Mouse (Mus musculus): ENCODE measurements at regions not wholly inside any gene's neighbourhood (a gene's known extent, or its start where the extent isn't known, plus 50 kb on each side); places are given as distances from the start of the nearest gene placed in this dataset.

GRCm38 (mm10) chr1:36010151-36010550, 58.0 kb upstream of the Hs6st1 start:
- no peak for DNase-seq (ENCODE audit: low spot score in 2 of 2)

DNA sequence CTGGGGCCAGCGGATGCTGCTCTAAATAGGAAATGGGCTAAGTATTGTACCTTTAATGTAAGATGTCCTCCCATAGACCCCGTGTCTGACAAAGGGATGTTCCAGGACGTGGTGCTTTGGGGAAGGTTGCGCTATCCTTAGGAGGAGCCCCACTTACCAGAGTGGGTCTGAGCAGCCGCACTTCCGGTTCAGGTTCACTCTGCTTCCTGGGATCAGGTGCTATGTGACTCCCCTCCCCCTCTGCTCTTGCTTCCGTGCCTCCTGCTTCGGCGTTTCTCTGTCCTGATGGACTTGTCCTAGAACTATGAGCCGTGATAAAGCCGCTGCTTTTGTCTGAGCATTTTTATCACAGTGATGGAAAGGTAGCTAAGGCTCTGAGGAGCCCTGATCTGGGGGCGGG, 57.4 kb upstream of the Hs6st1 start:
- DNase-seq (ENCODE audit: low spot score in 2 of 2) = no peak

DNA sequence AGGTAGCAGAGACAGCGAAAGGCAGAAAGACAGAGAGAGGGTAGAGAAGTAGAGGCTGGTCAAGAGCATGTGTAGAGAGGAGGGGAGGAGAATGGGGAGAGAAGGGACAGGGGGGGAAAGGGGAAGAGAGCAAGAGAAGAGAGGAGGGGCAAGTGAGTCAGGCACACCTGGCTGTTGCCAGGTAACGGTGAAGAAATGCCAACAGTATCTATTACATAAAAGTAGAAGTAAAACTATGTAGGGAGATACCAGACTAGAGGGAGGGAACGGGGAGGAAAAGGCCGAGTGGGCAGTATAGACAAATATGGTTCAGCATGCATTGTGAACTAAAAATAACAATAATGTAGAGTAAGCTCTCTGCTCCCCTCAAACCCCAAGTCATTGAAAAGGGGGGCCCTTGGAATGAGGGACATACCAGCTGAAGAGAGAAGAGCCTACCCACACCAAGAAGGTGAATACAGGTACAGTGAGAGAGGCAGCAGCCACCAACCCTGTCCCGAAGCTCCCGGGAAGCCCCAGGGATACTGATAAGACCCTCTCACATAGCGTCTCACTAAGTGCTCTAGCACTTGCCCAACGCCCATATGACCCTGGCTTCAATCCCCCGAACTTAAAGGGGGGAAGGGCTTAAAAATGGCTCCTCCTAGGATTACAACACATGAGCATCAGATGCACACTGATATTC, 56.0 kb upstream of the Hs6st1 start:
- DNase-seq (ENCODE audit: low spot score in 2 of 2) = no peak

DNA sequence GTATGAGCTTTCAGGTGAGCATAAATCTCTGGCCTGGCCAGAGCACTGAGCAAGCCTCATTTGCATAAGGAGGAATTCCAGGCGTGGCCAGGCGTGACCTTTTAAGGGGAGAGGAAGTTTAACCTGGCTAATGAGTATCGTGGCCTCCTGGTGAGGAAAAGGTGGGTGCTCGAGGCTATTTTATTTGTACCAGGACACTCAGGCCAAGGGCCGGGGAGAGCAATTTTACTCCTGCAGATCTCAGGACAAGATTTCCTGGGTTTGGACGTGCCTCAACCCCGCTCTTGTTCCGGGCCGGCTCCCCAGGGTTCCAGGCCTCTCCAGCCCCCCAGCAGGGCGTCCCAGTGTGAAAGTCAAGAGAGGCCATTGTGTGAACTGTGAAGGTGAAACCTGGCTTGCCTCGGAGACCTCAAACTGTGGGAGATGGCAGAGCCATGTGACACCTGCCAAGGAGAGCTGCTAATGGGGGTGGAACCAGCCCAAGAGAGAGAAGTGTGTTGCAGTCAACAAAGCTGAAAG, 54.3 kb upstream of the Hs6st1 start:
- no peak for DNase-seq (ENCODE audit: low spot score in 2 of 2)

DNA sequence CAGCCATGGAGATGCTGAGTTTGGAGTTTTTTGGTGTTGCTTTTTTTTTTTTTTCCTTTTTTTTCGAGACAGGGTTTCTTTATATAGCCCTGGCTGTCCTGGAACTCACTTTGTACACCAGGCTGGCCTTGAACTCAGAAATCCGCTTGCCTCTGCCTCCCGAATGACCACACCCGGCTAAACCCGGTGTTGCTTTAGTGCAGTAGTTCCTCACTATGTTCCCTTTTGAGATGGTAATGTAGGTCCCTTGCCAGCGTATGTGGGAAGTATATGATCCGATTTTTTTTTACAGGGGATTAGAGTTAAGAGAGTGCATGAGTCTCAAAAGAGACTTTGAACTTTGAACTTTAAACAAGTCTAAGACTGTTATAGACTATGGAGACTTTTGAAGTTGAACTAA, 53.8 kb upstream of the Hs6st1 start:
- DNase-seq (ENCODE audit: low spot score in 2 of 2) = no peak

DNA sequence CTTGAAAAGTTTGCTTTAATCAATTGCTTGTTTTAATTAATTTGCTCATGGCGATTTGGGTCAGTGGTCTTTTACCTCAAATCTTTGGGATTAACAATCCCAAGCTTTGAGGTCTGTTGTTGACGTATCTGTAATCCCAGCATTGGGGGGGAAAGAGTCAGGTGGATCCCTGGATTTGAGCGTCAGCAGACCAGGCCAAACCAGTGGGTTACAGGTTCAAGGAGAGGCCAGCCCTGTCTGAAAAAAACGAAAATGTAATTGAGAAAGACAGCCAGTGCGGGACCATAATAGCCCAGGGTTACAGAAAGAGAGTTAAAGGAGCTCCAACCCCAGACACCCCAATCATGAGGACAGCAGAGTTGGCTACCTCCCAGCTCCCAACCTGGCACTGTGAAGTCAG, 53.0 kb upstream of the Hs6st1 start:
- no peak for DNase-seq (ENCODE audit: low spot score in 2 of 2)

- DNase-seq (ENCODE audit: low spot score in 2 of 2) = no peak
Measured at GRCm38 (mm10) chr1:36016566-36016965, 51.6 kb upstream of the Hs6st1 start.

- no peak for DNase-seq (ENCODE audit: low spot score in 2 of 2)
Measured at GRCm38 (mm10) chr1:36017061-36017461, 51.1 kb upstream of the Hs6st1 start.

GRCm38 (mm10) chr1:36017656-36018055, 50.5 kb upstream of the Hs6st1 start:
- DNase-seq (ENCODE audit: low spot score in 2 of 2) = no peak

All from frontal cortex, postnatal 10 days (tissue).